Comparison of ENCODE assay signal across 9 mouse cellular contexts in genomic region chr5:142973971-142974370, GRCm38 (mm10). TPM values are rescaled to one million over a fixed set of nuclear protein-coding genes. Genes with fewer than 3 reads are reported as not detected.
A peak's percentile ranks its signal among the peaks of the same experiment; 100 is the strongest.
DNase-seq lines count a peak whose midpoint lies in the region; ATAC-seq lines count a peak whose summit lies in the region.
"Had no signal": no experiment of that assay in that cellular context is flagged by ENCODE, and none has a peak within 500 bp of the region (broad histone marks: within the 10 kb centered on the region; RNA-seq: fewer than 3 reads in every experiment).

No protein-coding gene starts in this region.

- H3K4me1 ChIP-seq in limb, embryonic 11.5 days (ENCODE audit: control insufficient read depth, insufficient read depth, low read length): 0 out of 2 replicates have a peak, but pooled peaks cover 3% of the 10 kb centered on the region
- peaks cover 19% of the 10 kb centered on the region for H3K4me1 ChIP-seq in limb, embryonic 10.5 days
- peaks cover 30% of the 10 kb centered on the region for H3K4me1 ChIP-seq in hindbrain, embryonic 13.5 days (replicated peaks)
- peaks cover 33% of the 10 kb centered on the region for H3K4me1 ChIP-seq in neural tube, embryonic 13.5 days (replicated peaks)

- H3K9ac ChIP-seq in limb, embryonic 11.5 days (ENCODE audit: low read length): no peak overlapping the region
- no peak overlapping the region for H3K9ac ChIP-seq in hindbrain, embryonic 13.5 days
- no peak overlapping the region for H3K9ac ChIP-seq in neural tube, embryonic 13.5 days

- H3K4me2 ChIP-seq in limb, embryonic 11.5 days (ENCODE audit: low read depth, severe bottlenecking): no peak overlapping the region
- no peak overlapping the region for H3K4me2 ChIP-seq in hindbrain, embryonic 13.5 days
- no peak overlapping the region; the same call in 1 of the 2 replicates for H3K4me2 ChIP-seq in neural tube, embryonic 13.5 days

- peak; percentile 44; the same call in 1 of the 2 replicates for ATAC-seq in limb, embryonic 11.5 days (ENCODE audit: insufficient number of reproducible peaks, low FRiP score, low TSS enrichment, low read depth)
- no peak for ATAC-seq in hindbrain, embryonic 13.5 days (ENCODE audit: low FRiP score)
- no peak for ATAC-seq in neural tube, embryonic 13.5 days (ENCODE audit: low read depth)

- H3K27ac ChIP-seq in limb, embryonic 11.5 days (replicated peaks; ENCODE audit: low read depth, low read length): no peak overlapping the region
- H3K27ac ChIP-seq in limb, embryonic 10.5 days: no peak overlapping the region
- H3K27ac ChIP-seq in hindbrain, embryonic 13.5 days: peak overlapping the region; percentile 69; the same call in 1 of the 2 replicates
- H3K27ac ChIP-seq in neural tube, embryonic 13.5 days (replicated peaks): 0 out of 2 replicates have a peak overlapping the region, but pooled peaks have one; percentile 74

- WGBS in limb, embryonic 11.5 days: 32% methylated on average over 3 of the region's 3 CpGs
- WGBS in limb, embryonic 10.5 days: 31% methylated on average over 3 of the region's 3 CpGs
- 57% methylated on average over 3 of the region's 3 CpGs for WGBS in hindbrain, embryonic 13.5 days
- WGBS in neural tube, embryonic 13.5 days: 50% methylated on average over 3 of the region's 3 CpGs

- H3K36me3 ChIP-seq in limb, embryonic 11.5 days (ENCODE audit: control insufficient read depth, insufficient read depth, low read length): peaks cover 38% of the 10 kb centered on the region
- peaks cover 60% of the 10 kb centered on the region for H3K36me3 ChIP-seq in limb, embryonic 10.5 days
- H3K36me3 ChIP-seq in hindbrain, embryonic 13.5 days: peaks cover 54% of the 10 kb centered on the region
- H3K36me3 ChIP-seq in neural tube, embryonic 13.5 days: peaks cover 55% of the 10 kb centered on the region

- H3K27me3 ChIP-seq in limb, embryonic 11.5 days (ENCODE audit: control insufficient read depth, insufficient read depth, low read length): no peaks in the 10 kb centered on the region
- H3K27me3 ChIP-seq in limb, embryonic 10.5 days (ENCODE audit: low read depth, poor library complexity, severe bottlenecking): no peaks in the 10 kb centered on the region
- H3K27me3 ChIP-seq in hindbrain, embryonic 13.5 days: no peaks in the 10 kb centered on the region
- H3K27me3 ChIP-seq in neural tube, embryonic 13.5 days: no peaks in the 10 kb centered on the region
- H3K27me3 ChIP-seq: heart, embryonic 13.5 days had no signal

- H3K9me3 ChIP-seq in limb, embryonic 11.5 days (ENCODE audit: control insufficient read depth, low read length): no peaks in the 10 kb centered on the region
- no peaks in the 10 kb centered on the region for H3K9me3 ChIP-seq in limb, embryonic 10.5 days (replicated peaks)
- no peaks in the 10 kb centered on the region for H3K9me3 ChIP-seq in hindbrain, embryonic 13.5 days
- H3K9me3 ChIP-seq in neural tube, embryonic 13.5 days: no peaks in the 10 kb centered on the region
- H3K9me3 ChIP-seq: heart, embryonic 13.5 days had no signal

- H3K4me3 ChIP-seq in limb, embryonic 11.5 days (ENCODE audit: low read depth, low read length): no peak overlapping the region
- H3K4me3 ChIP-seq in limb, embryonic 10.5 days: no peak overlapping the region
- H3K4me3 ChIP-seq in hindbrain, embryonic 13.5 days: no peak overlapping the region
- no peak overlapping the region for H3K4me3 ChIP-seq in neural tube, embryonic 13.5 days

- peak; percentile 48 for DNase-seq in limb, embryonic 11.5 days (ENCODE audit: low spot score)
- DNase-seq in limb, embryonic 10.5 days (ENCODE audit: low spot score): no peak
- DNase-seq in embryo, embryonic 9.5 days (ENCODE audit: extremely low spot score): peak; percentile 39
- DNase-seq in lung, postnatal 14 days: no peak
- no peak for DNase-seq in cerebellum, adult 18-20 months
- DNase-seq: kidney, postnatal 10 days had no signal

RNA-seq across cellular contexts. Expression of gene Fscn1, which starts 13.8 kb away (rescaled TPM):
- polyA plus RNA-seq in limb, embryonic 11.5 days (2014; fragmentation: Nextera tagmentation; extraction: Ambion mirVana): 678 and 708 TPM in 2 replicates
- 806 and 864 TPM in 2 replicates for polyA plus RNA-seq in limb, embryonic 10.5 days (2016; fragmentation: Nextera tagmentation; extraction: Ambion mirVana)
- polyA plus RNA-seq in hindbrain, embryonic 13.5 days (2015; fragmentation: Nextera tagmentation; extraction: Ambion mirVana): 484 and 516 TPM in 2 replicates
- 517 and 659 TPM in 2 replicates for polyA plus RNA-seq in neural tube, embryonic 13.5 days (2015; fragmentation: Nextera tagmentation; extraction: Ambion mirVana)

Comparison
In these comparisons a context has a peak if more than half of its experiments do, and no peak if none do; other contexts are left out.
1. DNase-seq: peak in limb, embryonic 11.5 days (single experiment) and embryo, embryonic 9.5 days (single experiment); none in limb, embryonic 10.5 days (single experiment), lung, postnatal 14 days (single experiment) and cerebellum, adult 18-20 months (0 of 2).
2. H3K27ac ChIP-seq: peak in hindbrain, embryonic 13.5 days (single experiment) and neural tube, embryonic 13.5 days (single experiment); none in limb, embryonic 11.5 days (single experiment) and limb, embryonic 10.5 days (single experiment).